Comparison of ENCODE assay signal across 1 mouse cellular context in genomic region chr6:83005444-83006011, GRCm38 (mm10).
TF ChIP-seq lines count a peak whose summit lies in the region.

No protein-coding gene starts in this region.

TF ChIP-seq in ES-E14, 5 proteins besides CTCF, POLR2A, EP300 and RAD21 (continued from another document):
- TF ChIP-seq CHD2 (IDR thresholded peaks at IDR 0.05; ENCODE audit: low read depth, low read length) (no peak), HCFC1 (IDR thresholded peaks at IDR 0.05; ENCODE audit: borderline replicate concordance, insufficient read depth, low read length) (no peak), ZC3H11A (IDR thresholded peaks at IDR 0.05; ENCODE audit: borderline replicate concordance, low read depth, low read length) (no peak)
TF ChIP-seq in ES-E14: peak in this region for 1.
